Mouse (Mus musculus): ENCODE data around the gene Itpkb. TPM values are rescaled to one million over a fixed set of nuclear protein-coding genes. Genes with fewer than 3 reads are reported as not detected.

The Itpkb gene
- total and polyA plus RNA-seq, 3 experiments = 4.2 to 14.4 (median 10.6) TPM

- H3K4me2 ChIP-seq (ENCODE audit: insufficient read depth, low read depth, poor library complexity, severe bottlenecking) = no peak overlapping the region
- H3K9ac ChIP-seq (ENCODE audit: insufficient read depth, low read depth) = no peak overlapping the region
- dilution Hi-C loops (cut with MboI; ENCODE audit: extremely low pct_ligation_motif_present, extremely low pct_unique_long_range_greater_than_20kb, low sequenced_read_pairs) = no loop called here
- no peak for DNase-seq (ENCODE audit: extremely low read depth)
- no peak overlapping the region for H3K27ac ChIP-seq (ENCODE audit: insufficient read depth, low read depth)
- H3K9me3 ChIP-seq (replicated peaks; ENCODE audit: low read length) = no peaks in the 10 kb centered on the region
- in situ Hi-C loops (cut with MboI; ENCODE audit: low pct_ligation_motif_present, low pct_unique_long_range_greater_than_20kb, low sequenced_read_pairs) = no loop called here
- no peak for TF ChIP-seq CHD2 (IDR thresholded peaks at IDR 0.05; ENCODE audit: low read length)
- TF ChIP-seq MAZ (IDR thresholded peaks at IDR 0.05; ENCODE audit: low read depth, low read length) = no peak
- no peak for TF ChIP-seq JUND (conservative IDR thresholded peaks at IDR 0.05; ENCODE audit: low read depth, low read length)
- TF ChIP-seq NRF1 (IDR thresholded peaks at IDR 0.05; ENCODE audit: low read depth, low read length) = no peak
- TF ChIP-seq RAD21 (IDR thresholded peaks at IDR 0.05; ENCODE audit: low read depth, low read length) = no peak
- no peak for TF ChIP-seq POLR2A (IDR thresholded peaks at IDR 0.05; ENCODE audit: low read depth, low read length)
- no peak for TF ChIP-seq PAX5 (IDR thresholded peaks at IDR 0.05; ENCODE audit: low read length)
- no peak for TF ChIP-seq HCFC1 (IDR thresholded peaks at IDR 0.05; ENCODE audit: low read depth, low read length)
- no peak for TF ChIP-seq UBTF (IDR thresholded peaks at IDR 0.05; ENCODE audit: low read depth, low read length)
- no peak for TF ChIP-seq GABPA (IDR thresholded peaks at IDR 0.05; ENCODE audit: insufficient replicate concordance, low read depth, low read length)
- no peak for TF ChIP-seq ZNF384 (IDR thresholded peaks at IDR 0.05; ENCODE audit: low read depth, low read length)
- no peak for TF ChIP-seq SMC3 (IDR thresholded peaks at IDR 0.05; ENCODE audit: low read depth, low read length)
- TF ChIP-seq EP300 (IDR thresholded peaks at IDR 0.05; ENCODE audit: low read length) = no peak
- peaks cover 3% of the 10 kb centered on the region for H3K27me3 ChIP-seq (replicated peaks)
- H3K4me3 ChIP-seq (replicated peaks in 1 of 3; ENCODE audit: low read depth in 2 of 3, low read length in 2 of 3, poor library complexity in 1 of 3) = no peak overlapping the region
- no peaks in the 10 kb centered on the region for H3K79me2 ChIP-seq (replicated peaks; ENCODE audit: control insufficient read depth, extremely low read depth, insufficient read depth, poor library complexity, severe bottlenecking)
- H3K4me1 ChIP-seq (ENCODE audit: control insufficient read depth in 1 of 2, insufficient read depth in 2 of 2) = peaks cover 5 to 10% of the 10 kb centered on the region in 2 experiments
- no peaks in the 10 kb centered on the region for H3K36me3 ChIP-seq (replicated peaks in 1 of 2; ENCODE audit: control insufficient read depth in 1 of 2, insufficient read depth in 1 of 2, low read length in 1 of 2)
These were observed 23.4 kb upstream of the Itpkb start for GRCm38 (mm10) chr1:180306889-180307288.

GRCm38 (mm10) chr1:180307661-180308060 is 22.6 kb upstream of the Itpkb start:
- H3K4me3 ChIP-seq (replicated peaks in 1 of 3; ENCODE audit: low read depth in 2 of 3, low read length in 2 of 3, poor library complexity in 1 of 3) = no peak overlapping the region
- no peak for DNase-seq (ENCODE audit: extremely low read depth)
- H3K4me2 ChIP-seq (ENCODE audit: insufficient read depth, low read depth, poor library complexity, severe bottlenecking) = no peak overlapping the region
- in situ Hi-C loops (cut with MboI; ENCODE audit: low pct_ligation_motif_present, low pct_unique_long_range_greater_than_20kb, low sequenced_read_pairs) = no loop called here
- no peaks in the 10 kb centered on the region for H3K36me3 ChIP-seq (replicated peaks in 1 of 2; ENCODE audit: control insufficient read depth in 1 of 2, insufficient read depth in 1 of 2, low read length in 1 of 2)
- H3K79me2 ChIP-seq (replicated peaks; ENCODE audit: control insufficient read depth, extremely low read depth, insufficient read depth, poor library complexity, severe bottlenecking) = no peaks in the 10 kb centered on the region
- TF ChIP-seq TBP (conservative IDR thresholded peaks at IDR 0.05; ENCODE audit: low read depth, low read length) = no peak
- TF ChIP-seq NRF1 (IDR thresholded peaks at IDR 0.05; ENCODE audit: low read depth, low read length) = no peak
- TF ChIP-seq MAFK (IDR thresholded peaks at IDR 0.05; ENCODE audit: insufficient replicate concordance, low read length) = no peak
- no peak for TF ChIP-seq KAT2A (IDR thresholded peaks at IDR 0.05; ENCODE audit: insufficient replicate concordance, low read length)
- TF ChIP-seq BHLHE40 (IDR thresholded peaks at IDR 0.05; ENCODE audit: low read depth, low read length) = no peak
- TF ChIP-seq ZNF384 (IDR thresholded peaks at IDR 0.05; ENCODE audit: low read depth, low read length) = no peak
- no peak for TF ChIP-seq CHD2 (IDR thresholded peaks at IDR 0.05; ENCODE audit: low read length)
- no peak for TF ChIP-seq SMC3 (IDR thresholded peaks at IDR 0.05; ENCODE audit: low read depth, low read length)
- TF ChIP-seq TCF12 (IDR thresholded peaks at IDR 0.05; ENCODE audit: low read depth, low read length) = no peak
- TF ChIP-seq RAD21 (IDR thresholded peaks at IDR 0.05; ENCODE audit: low read depth, low read length) = no peak
- no peak for TF ChIP-seq ELF1 (IDR thresholded peaks at IDR 0.05; ENCODE audit: low read depth, low read length)
- no peak for TF ChIP-seq JUND (conservative IDR thresholded peaks at IDR 0.05; ENCODE audit: low read depth, low read length)
- TF ChIP-seq ZMIZ1 (IDR thresholded peaks at IDR 0.05; ENCODE audit: low read depth, low read length) = no peak
- H3K9me3 ChIP-seq (replicated peaks; ENCODE audit: low read length) = no peaks in the 10 kb centered on the region
- dilution Hi-C loops (cut with MboI; ENCODE audit: extremely low pct_ligation_motif_present, extremely low pct_unique_long_range_greater_than_20kb, low sequenced_read_pairs) = no loop called here
- no peak overlapping the region for H3K9ac ChIP-seq (ENCODE audit: insufficient read depth, low read depth)
- H3K27ac ChIP-seq (ENCODE audit: insufficient read depth, low read depth) = no peak overlapping the region
- peaks cover 6 to 18% of the 10 kb centered on the region in 2 experiments for H3K4me1 ChIP-seq (ENCODE audit: control insufficient read depth in 1 of 2, insufficient read depth in 2 of 2)
- peaks cover 3% of the 10 kb centered on the region for H3K27me3 ChIP-seq (replicated peaks)

Data from CH12.LX (cell line).